Mouse (Mus musculus): ENCODE measurements around the gene Ift80.

DNA sequence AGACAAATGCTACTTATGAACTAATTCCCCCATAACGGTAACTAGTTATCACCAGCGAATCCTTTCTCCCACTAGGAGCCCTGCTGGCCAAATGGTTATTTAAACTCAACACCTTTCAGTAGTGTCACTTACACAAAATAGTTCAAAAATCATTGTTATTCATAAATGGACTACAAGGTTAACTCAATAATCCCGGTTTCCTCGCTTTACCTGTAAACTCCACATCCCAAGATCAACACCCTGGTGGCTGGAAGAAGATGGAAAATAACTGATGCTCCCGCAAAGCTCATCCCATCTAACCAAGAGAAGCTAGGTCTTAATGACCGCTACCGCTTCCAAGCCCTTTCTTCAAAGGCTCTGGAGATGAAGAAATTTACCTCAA lies 324 bp downstream of the Ift80 start:
- TF ChIP-seq CTCF (conservative IDR thresholded peaks at IDR 0.05; ENCODE audit: low read length) (no peak; the same call in 1 of the 2 replicates), POU5F1 (IDR thresholded peaks at IDR 0.05; ENCODE audit: borderline replicate concordance, low read length) (no peak), NANOG (IDR thresholded peaks at IDR 0.05; ENCODE audit: borderline replicate concordance, low read length) (no peak)
